Mouse (Mus musculus) intestine, embryonic 15.5 days (tissue): ENCODE measurements around the gene Lrfn3. TPM values are rescaled to one million over a fixed set of nuclear protein-coding genes. Genes with fewer than 3 reads are reported as not detected.

Source experiments
- ATAC-seq: fragments of 200-750 bp; cut with Nextera tagmentation; 2 replicates; pipeline ENCODE4 v1.8.0; 2017; ENCODE audit warnings: moderate TSS enrichment, moderate library complexity
- H3K27ac ChIP-seq: fragments of 300-500 bp; sonication (generic); 2 replicates; pipeline ENCODE4 v1.5.1; 2015; ENCODE audit warnings: mild to moderate bottlenecking, inconsistent platforms
- H3K27me3 ChIP-seq: fragments of 300-500 bp; sonication (generic); replicated peaks from 2 replicates; pipeline ENCODE4 v1.6.1; 2015; ENCODE audit warnings: inconsistent platforms
- H3K36me3 ChIP-seq: fragments of 300-500 bp; sonication (generic); 2 replicates; pipeline ENCODE4 v1.6.1; 2015; ENCODE audit warnings: inconsistent platforms
- H3K4me1 ChIP-seq: fragments of 300-500 bp; sonication (generic); replicated peaks from 2 replicates; pipeline ENCODE4 v1.6.1; 2015; ENCODE audit warnings: inconsistent platforms
- H3K4me2 ChIP-seq: fragments of 300-500 bp; sonication (generic); replicated peaks from 2 replicates; pipeline ENCODE4 v1.6.1; 2015; ENCODE audit warnings: mild to moderate bottlenecking, inconsistent platforms
- H3K4me3 ChIP-seq: fragments of 300-500 bp; sonication (generic); replicated peaks from 2 replicates; pipeline ENCODE4 v1.5.1; 2015; ENCODE audit warnings: inconsistent platforms
- H3K9ac ChIP-seq: fragments of 300-500 bp; sonication (generic); 2 replicates; pipeline ENCODE4 v1.6.1; 2015; ENCODE audit warnings: inconsistent platforms
- H3K9me3 ChIP-seq: fragments of 300-500 bp; sonication (generic); 2 replicates; pipeline ENCODE4 v1.6.1; 2016; ENCODE audit warnings: inconsistent platforms
- WGBS: fragments of 180-500 bp; shearing (Covaris S2); methylation state at CpG from one replicate; pipeline ENCODE4 v1.1.7; 2015; 5-methylcytosine and 5-hydroxymethylcytosine counted together
- polyA plus RNA-seq: library from polyadenylated mRNA; unstranded; fragments of >200 nt; fragmentation: Nextera tagmentation; extraction: Ambion mirVana; gene quantifications from 2 replicates; pipeline ENCODE4 v1.2.1, GENCODE M21; 2015

The Lrfn3 gene
- polyA plus RNA-seq, 1 experiment from 2014 or later = 3.9 TPM

DNA sequence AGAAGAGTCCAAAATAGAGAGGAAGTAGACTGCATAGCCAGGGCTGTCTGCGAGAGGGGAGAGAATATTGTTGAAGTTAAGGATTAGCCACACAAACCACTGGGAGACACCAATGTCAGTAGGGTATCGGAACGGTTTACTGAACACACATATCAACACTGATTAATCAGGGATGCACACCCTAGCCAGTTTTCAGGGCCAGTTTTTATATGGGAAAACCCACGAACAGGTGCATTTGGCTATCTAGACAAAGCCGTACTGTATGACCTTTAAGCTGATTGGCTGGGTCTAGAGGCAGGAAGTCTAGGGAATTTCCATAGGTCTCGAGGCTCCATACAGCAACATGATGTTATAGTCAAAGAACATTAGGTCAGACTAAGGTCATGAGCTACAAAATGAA, 39.7 kb downstream of the Lrfn3 start:
- Histone ChIP-seq H3K27ac (peak overlapping the region; percentile 92), H3K4me3 (peak overlapping the region; percentile 85), H3K9ac (peak overlapping the region; percentile 45), H3K4me2 (peak overlapping the region; percentile 87), H3K27me3 (no peaks in the 10 kb centered on the region), H3K4me1 (peaks cover 10% of the 10 kb centered on the region), H3K9me3 (no peaks in the 10 kb centered on the region), H3K36me3 (no peaks in the 10 kb centered on the region)
- peak; percentile 31 for ATAC-seq
- 27% methylated on average over 6 of the region's 6 CpGs for WGBS

DNA sequence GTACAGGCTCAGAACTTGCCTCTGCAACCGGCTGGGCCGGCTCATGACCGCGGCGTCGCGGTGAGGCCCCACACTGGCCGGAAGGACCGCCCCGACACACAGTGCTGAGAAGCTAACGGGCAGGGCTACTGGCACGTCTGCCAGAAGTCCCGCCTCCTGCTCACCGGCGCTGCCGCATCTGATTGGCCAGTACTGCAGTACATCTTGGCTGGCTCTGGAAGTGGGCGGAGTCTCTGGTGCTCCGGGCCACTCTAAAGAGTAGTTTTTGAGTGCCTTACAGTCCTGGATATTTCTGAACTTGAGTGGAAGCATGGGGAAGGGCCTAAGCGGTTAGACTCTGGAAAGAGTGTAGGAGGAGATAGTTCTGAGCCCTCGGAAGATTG, 40.3 kb downstream of the Lrfn3 start:
- Histone ChIP-seq H3K4me3 (peak overlapping the region; percentile 85), H3K9ac (peak overlapping the region; percentile 92)
- under 1% methylated on average over 20 of the region's 20 CpGs for WGBS

DNA sequence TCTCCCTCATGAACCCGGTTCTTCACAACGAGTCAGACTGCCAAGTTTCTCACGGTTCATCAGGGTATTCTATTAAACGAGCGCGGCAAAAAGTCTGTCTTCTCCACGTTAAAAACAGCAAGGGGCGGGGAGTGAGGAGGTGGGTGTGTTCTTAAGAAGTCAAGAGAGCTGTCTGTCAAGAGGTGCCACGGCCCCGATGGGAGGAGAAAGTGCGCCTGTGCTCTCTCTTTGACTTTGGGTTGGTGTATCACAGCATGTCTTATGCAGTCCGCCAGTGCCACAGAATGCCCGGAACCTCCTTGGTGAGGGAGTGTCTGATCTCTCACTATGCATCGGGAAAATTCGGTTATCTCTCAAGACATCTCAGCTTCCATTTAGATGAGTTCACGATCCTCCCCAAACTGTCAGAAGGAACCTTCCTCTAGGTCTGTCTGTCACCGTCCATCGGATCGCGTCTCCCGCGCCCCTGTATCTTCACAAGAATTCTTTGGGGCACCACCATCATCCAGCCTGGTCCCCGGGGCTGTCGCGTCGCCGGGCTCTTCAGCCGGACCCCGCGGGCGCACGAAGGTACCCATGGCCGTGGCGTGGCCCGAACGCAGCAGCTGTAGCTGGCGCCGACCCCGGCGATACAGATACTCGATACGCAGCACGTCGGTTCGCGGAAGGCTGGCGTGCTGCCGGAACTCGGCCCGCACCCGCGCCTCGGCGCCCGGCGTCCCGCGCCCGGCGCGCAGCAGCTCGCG, 40.9 kb downstream of the Lrfn3 start, which contains the start of gene E130208F15Rik:
E130208F15Rik (plus strand) TSS at position 202 of the 746 bp plus-strand sequence.
- Histone ChIP-seq H3K27ac (peak within 1 kb of the TSS; percentile 92), H3K4me2 (peak within 1 kb of the TSS; percentile 87), H3K9me3 (no peaks in the 10 kb centered on the region), H3K36me3 (no peaks in the 10 kb centered on the region), H3K4me1 (peaks cover 10% of the 10 kb centered on the region), H3K4me3 (peak within 1 kb of the TSS; percentile 85), H3K9ac (peak within 1 kb of the TSS; percentile 92), H3K27me3 (no peaks in the 10 kb centered on the region)
- WGBS = under 1% methylated on average over 63 of the region's 63 CpGs
- peak; percentile 74 for ATAC-seq

More for the DNA sequence above, 40.3 kb downstream of the Lrfn3 start:
- Histone ChIP-seq H3K36me3 (no peaks in the 10 kb centered on the region), H3K9me3 (no peaks in the 10 kb centered on the region), H3K27ac (peak overlapping the region; percentile 92), H3K27me3 (no peaks in the 10 kb centered on the region), H3K4me2 (peak overlapping the region; percentile 87), H3K4me1 (peaks cover 10% of the 10 kb centered on the region)
- peak; percentile 98 for ATAC-seq

DNA sequence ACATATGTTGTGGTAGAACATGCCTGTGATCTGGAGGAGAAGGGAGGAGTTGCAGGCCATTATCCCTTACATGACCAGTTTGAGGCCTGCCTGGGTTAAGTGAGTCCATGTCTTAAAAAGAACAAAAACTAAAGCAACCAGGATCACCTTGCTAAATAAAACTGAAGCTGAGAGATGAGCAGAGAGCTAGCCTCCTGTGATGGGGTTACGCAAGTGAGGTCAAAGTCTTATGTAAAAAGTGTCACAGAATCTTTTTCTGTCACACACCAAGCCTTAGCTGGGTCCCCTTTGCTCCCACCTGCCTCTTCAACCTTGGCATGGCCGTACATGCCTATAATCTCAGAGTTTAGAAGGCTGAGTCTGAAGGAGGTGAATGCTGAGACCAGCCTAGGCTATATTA, 41.6 kb downstream of the Lrfn3 start:
- H3K9ac ChIP-seq = 0 out of 2 replicates have a peak overlapping the region, but pooled peaks have one; percentile 4
- H3K4me1 ChIP-seq = peaks cover 10% of the 10 kb centered on the region
- 74% methylated on average over 2 of the region's 2 CpGs for WGBS
- 0 out of 2 replicates have a peak overlapping the region, but pooled peaks have one; percentile 40 for H3K27ac ChIP-seq
- peak overlapping the region; percentile 87 for H3K4me2 ChIP-seq
- no peak overlapping the region for H3K4me3 ChIP-seq
- H3K9me3 ChIP-seq = no peaks in the 10 kb centered on the region
- no peaks in the 10 kb centered on the region for H3K36me3 ChIP-seq
- no peak for ATAC-seq
- no peaks in the 10 kb centered on the region for H3K27me3 ChIP-seq

DNA sequence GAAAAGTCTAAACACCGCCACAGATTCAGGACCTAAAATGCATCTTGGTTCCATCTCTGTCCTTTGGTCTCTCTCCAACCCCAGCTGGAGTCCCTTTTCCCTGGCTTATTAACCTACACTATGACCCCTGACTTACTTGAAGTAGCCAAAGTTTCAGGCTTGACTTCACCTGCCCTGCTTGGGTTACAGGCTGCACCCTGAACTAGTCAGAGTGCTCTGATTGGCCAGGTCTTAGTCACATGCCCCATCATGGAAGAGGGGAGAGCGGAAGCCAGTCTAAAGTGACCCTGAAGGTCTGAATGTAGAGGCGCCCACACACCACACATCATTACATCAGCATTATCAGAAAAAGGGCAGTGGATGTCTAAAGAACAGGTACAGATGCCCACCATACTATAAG, 44.4 kb downstream of the Lrfn3 start:
- Histone ChIP-seq H3K9ac (no peak overlapping the region), H3K9me3 (no peaks in the 10 kb centered on the region), H3K4me3 (no peak overlapping the region), H3K4me1 (peaks cover 20% of the 10 kb centered on the region), H3K27ac (no peak overlapping the region), H3K4me2 (no peak overlapping the region), H3K27me3 (no peaks in the 10 kb centered on the region), H3K36me3 (no peaks in the 10 kb centered on the region)
- ATAC-seq = no peak
- WGBS = 96% methylated on average over 3 of the region's 3 CpGs

DNA sequence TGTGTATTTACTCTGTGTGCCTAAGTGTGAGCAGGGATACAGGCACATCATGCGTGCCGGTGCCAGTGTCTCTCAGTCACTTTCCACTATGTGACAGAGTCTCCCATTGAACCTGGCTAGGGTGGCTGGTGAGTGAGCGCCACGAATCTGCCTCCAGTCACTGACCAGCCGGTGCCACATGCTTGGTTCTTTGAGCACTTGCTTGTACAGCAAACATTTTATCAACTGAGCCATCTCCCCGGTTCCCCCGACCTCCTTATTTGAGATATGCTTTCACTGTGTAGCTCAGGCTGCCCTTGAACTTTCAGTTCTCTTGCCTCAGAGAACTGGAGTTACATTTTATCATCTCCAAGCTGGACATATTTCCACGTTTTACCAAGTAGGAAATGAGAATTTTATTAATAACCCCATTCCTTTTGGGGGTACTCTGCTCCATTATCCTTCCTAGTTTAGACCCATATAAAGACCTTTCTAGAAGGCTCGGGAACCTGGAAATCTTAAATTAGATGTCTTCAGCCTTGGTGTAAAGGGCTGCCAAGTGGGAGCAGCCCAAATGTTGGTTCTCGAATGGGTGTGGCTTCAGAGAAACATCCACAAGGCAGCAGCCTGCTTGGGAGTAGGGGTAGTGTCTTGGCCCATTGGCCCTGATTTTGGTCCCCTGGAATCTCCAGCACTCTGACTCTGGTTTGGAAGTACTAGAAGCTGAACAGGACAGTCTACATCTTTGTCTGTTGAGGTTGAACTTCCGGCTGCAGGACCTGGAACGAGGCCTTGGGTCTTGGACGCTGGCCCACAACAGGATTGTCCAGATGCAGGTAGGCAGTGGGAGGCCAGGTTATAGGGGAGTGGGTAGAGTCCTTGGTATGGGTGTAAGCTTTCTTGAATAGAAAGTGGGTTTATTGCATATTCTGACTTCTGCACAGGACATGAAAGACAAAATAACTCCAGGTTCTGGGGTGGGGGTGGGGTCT, 46.7 kb downstream of the Lrfn3 start:
- Histone ChIP-seq H3K27me3 (no peaks in the 10 kb centered on the region), H3K27ac (no peak overlapping the region), H3K9me3 (no peaks in the 10 kb centered on the region), H3K4me3 (peak overlapping the region; percentile 47), H3K4me1 (peaks cover 14% of the 10 kb centered on the region; the same call in 1 of the 2 replicates), H3K4me2 (peak overlapping the region; percentile 61), H3K9ac (peak overlapping the region; percentile 50), H3K36me3 (no peaks in the 10 kb centered on the region)
- 65% methylated on average over 13 of the region's 13 CpGs for WGBS
- ATAC-seq = no peak

DNA sequence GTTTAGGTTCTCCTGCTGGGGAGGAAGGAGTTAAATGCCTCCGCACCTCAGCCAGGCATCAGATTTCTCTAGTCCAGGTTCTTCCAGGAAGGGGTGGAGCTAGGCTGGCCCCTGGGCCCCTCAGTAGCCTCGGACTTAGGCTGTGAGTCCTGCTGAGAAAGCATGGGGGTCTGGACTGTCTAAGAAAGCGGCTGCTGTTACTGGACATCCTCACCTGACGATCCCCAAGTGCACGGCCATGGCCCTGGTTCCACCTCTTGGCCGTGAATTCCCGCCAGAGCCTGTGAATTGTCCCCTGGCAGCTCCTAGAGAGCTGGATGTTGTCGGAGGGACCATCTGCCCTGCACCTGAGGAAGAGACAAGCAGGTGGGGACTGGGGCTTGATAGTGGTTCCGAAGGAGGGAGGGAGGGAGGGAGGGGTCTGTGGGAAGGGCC, 47.8 kb downstream of the Lrfn3 start, which contains the start of gene Syne4:
Syne4 (plus strand) TSS at position 87 of the 435 bp plus-strand sequence.
- peaks cover 10% of the 10 kb centered on the region; the same call in 1 of the 2 replicates for H3K4me1 ChIP-seq
- peak; percentile 81 for ATAC-seq
- H3K27ac ChIP-seq = peak within 1 kb of the TSS; percentile 44; the same call in 1 of the 2 replicates
- H3K4me3 ChIP-seq = peak within 1 kb of the TSS; percentile 47
- H3K27me3 ChIP-seq = no peaks in the 10 kb centered on the region
- no peaks in the 10 kb centered on the region for H3K36me3 ChIP-seq
- H3K9ac ChIP-seq = peak within 1 kb of the TSS; percentile 50
- no peaks in the 10 kb centered on the region for H3K9me3 ChIP-seq
- 2% methylated on average over 9 of the region's 9 CpGs for WGBS
- H3K4me2 ChIP-seq = peak within 1 kb of the TSS; percentile 61

DNA sequence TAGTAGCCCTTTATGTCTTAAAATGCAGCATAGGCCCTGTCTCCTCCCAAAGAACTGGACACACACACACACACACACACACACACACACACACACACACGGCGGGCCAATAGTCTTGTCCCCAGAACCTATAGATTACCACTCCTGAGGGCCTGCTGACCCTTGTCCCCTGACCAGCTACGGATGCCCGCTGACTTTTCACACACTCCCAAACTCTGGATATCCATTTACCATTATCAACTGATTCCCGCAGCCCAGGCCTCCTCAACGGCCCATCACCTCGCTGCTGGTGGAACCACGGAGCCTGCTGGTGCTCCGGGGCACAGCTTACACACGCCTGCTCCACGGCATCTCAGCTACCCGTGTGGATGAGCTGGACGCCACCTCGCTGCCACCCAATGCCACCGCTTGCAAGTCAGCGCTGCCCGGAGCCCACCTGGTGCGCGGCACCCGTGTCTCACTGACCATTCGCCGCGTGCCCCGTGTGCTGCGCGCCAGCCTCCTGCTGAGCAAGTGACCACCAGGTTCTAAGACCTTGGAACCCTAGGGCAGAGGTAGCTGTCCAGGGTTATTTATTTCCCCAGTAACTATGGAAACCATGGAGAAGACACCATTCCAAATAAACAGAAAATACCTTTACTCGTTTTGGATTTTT, 48.8 kb downstream of the Lrfn3 start:
- WGBS = 50% methylated on average over 27 of the region's 27 CpGs
- no peak overlapping the region for H3K9ac ChIP-seq
- H3K27ac ChIP-seq = no peak overlapping the region
- no peak overlapping the region for H3K4me2 ChIP-seq
- H3K27me3 ChIP-seq = no peaks in the 10 kb centered on the region
- no peak overlapping the region for H3K4me3 ChIP-seq
- H3K4me1 ChIP-seq = peaks cover 17% of the 10 kb centered on the region
- H3K36me3 ChIP-seq = no peaks in the 10 kb centered on the region
- H3K9me3 ChIP-seq = no peaks in the 10 kb centered on the region
- ATAC-seq = no peak

DNA sequence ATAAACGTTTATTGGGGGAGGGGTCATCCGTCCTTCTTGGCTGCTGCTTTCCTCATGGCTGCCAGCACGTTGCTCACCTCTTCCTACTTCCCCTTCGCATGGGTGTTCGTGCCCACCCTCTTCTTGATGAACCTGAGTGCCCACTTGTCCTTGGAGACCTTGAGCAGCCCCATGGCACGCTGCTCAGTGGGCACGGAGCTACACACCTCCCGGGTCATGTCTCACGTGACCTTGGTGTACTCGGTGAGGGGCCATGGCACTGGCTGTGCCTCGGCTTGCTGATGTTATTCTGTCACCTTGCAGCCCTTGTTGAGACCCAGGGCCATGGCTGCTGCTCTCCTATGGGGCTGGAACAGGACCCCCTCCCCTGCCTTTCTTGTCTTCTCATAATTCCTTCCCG, 52.4 kb downstream of the Lrfn3 start:
- Histone ChIP-seq H3K36me3 (no peaks in the 10 kb centered on the region), H3K27me3 (no peaks in the 10 kb centered on the region), H3K27ac (no peak overlapping the region), H3K9me3 (no peaks in the 10 kb centered on the region), H3K4me3 (no peak overlapping the region), H3K4me2 (no peak overlapping the region), H3K9ac (no peak overlapping the region), H3K4me1 (peaks cover 18% of the 10 kb centered on the region)
- ATAC-seq = no peak
- 82% methylated on average over 12 of the region's 12 CpGs for WGBS

DNA sequence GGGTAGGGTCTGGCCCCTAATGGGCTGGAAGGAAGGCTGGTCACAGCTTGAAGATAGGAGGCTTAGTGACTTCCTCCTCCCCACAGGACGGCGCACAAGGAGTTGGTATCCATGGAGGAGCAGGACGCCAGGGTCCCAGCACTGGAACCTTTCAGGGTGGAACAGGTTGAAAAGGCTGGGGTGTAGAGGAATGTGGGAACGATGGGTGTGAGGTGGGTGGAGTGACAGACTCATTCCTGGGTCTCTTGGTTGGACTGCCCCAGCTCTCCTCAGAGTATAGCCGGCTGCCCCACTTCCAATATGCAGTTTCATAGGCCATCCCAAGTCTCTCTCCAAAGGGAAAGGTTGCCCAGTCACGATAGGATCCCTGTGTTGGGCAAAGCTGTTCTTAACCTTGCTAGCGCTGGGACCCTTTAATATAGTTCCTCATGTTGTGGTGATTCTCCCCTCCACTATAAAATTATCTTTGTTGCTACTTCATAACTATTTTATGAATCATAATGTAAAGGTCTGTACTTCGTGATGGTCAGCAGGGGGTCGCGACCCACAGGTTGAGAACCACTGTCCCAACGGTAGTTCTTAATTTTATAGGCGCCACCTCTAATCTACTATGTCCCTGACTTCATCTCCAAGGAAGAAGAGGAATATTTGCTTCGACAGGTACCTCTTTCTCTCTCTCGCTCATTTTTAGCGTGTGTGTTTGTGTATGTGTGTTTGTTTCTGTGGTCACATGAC, 53.0 kb downstream of the Lrfn3 start:
- H3K4me2 ChIP-seq = peak overlapping the region; percentile 84
- H3K4me3 ChIP-seq = peak overlapping the region; percentile 66
- no peaks in the 10 kb centered on the region for H3K27me3 ChIP-seq
- no peak for ATAC-seq
- no peak overlapping the region for H3K27ac ChIP-seq
- 59% methylated on average over 15 of the region's 15 CpGs for WGBS
- no peaks in the 10 kb centered on the region for H3K36me3 ChIP-seq
- peaks cover 15% of the 10 kb centered on the region for H3K4me1 ChIP-seq
- no peaks in the 10 kb centered on the region for H3K9me3 ChIP-seq
- peak overlapping the region; percentile 51 for H3K9ac ChIP-seq
